12 mouse cellular contexts compared by ENCODE assay signal in genomic region chr4:105169826-105170810, GRCm38 (mm10). TPM values are rescaled to one million over a fixed set of nuclear protein-coding genes. Genes with fewer than 3 reads are reported as not detected.
DNase-seq lines count a peak whose midpoint lies in the region; ATAC-seq lines count a peak whose summit lies in the region.
"Had no signal": no experiment of that assay in that cellular context is flagged by ENCODE, and none has a peak within 500 bp of the region (broad histone marks: within the 10 kb centered on the region; RNA-seq: fewer than 3 reads in every experiment).

No protein-coding gene starts in this region.

- ATAC-seq in megakaryocyte, adult 5-6 weeks (ENCODE audit: poor library complexity, severe bottlenecking): no peak

- H3K27me3 ChIP-seq in megakaryocyte, embryonic 14.5 days (replicated peaks): no peaks in the 10 kb centered on the region
- H3K27me3 ChIP-seq in hindbrain, embryonic 10.5 days (ENCODE audit: insufficient read depth, poor library complexity, severe bottlenecking): no peaks in the 10 kb centered on the region
- H3K27me3 ChIP-seq: embryonic facial prominence, embryonic 12.5 days had no signal

- peaks cover 64% of the 10 kb centered on the region for H3K4me1 ChIP-seq in megakaryocyte, embryonic 14.5 days
- H3K4me1 ChIP-seq in hindbrain, embryonic 10.5 days (replicated peaks): peaks cover 56% of the 10 kb centered on the region

- 34% methylated on average over 16 of the region's 16 CpGs for WGBS in hindbrain, embryonic 10.5 days

- H3K9me3 ChIP-seq in megakaryocyte, embryonic 14.5 days: no peaks in the 10 kb centered on the region
- no peaks in the 10 kb centered on the region for H3K9me3 ChIP-seq in hindbrain, embryonic 10.5 days
- H3K9me3 ChIP-seq: embryonic facial prominence, embryonic 12.5 days had no signal

- peak overlapping the region; percentile 88 for H3K27ac ChIP-seq in hindbrain, embryonic 10.5 days
- H3K27ac ChIP-seq: embryonic facial prominence, embryonic 12.5 days had no signal

- H3K36me3 ChIP-seq in megakaryocyte, embryonic 14.5 days (replicated peaks; ENCODE audit: low read length): peaks cover 28% of the 10 kb centered on the region
- H3K36me3 ChIP-seq in hindbrain, embryonic 10.5 days: peaks cover 21% of the 10 kb centered on the region

- H3K4me3 ChIP-seq in megakaryocyte, embryonic 14.5 days (replicated peaks): peak overlapping the region; percentile 42
- peak overlapping the region; percentile 32 for H3K4me3 ChIP-seq in hindbrain, embryonic 10.5 days
- H3K4me3 ChIP-seq: embryonic facial prominence, embryonic 12.5 days had no signal

- DNase-seq in hindbrain, embryonic 10.5 days (ENCODE audit: low spot score): peak; percentile 30
- peak; percentile 51 to 72 for DNase-seq in kidney, postnatal 36 days
- DNase-seq in retina, postnatal 1 day: peak; percentile 40
- DNase-seq in heart, postnatal 4 days: no peak
- DNase-seq in frontal cortex, adult 2 months (ENCODE audit: extremely low spot score in 1 of 2, low spot score in 1 of 2): no peak
- DNase-seq in T-cell, adult 2 months (ENCODE audit: low spot score): no peak
- DNase-seq: lung, postnatal 14 days; right cerebral cortex, adult 18-20 months; thymus, postnatal 36 days had no signal

RNA-seq across cellular contexts. Expression of gene Plpp3, which starts 13.0 kb away (rescaled TPM):
- 4.2 and 6.9 TPM in 2 replicates for polyA plus RNA-seq in megakaryocyte, embryonic 14.5 days (2012; ENCODE audit: insufficient read depth, low replicate concordance)
- 0.29 and 0.48 TPM in 2 replicates for total RNA-seq in megakaryocyte, adult 5-6 weeks (2015)
- total RNA-seq in megakaryocyte, adult 5-6 weeks (2017): 0.29 and 0.37 TPM in 2 replicates
- polyA plus RNA-seq in hindbrain, embryonic 10.5 days (2016; fragmentation: Nextera tagmentation; extraction: Ambion mirVana): 63.4 and 63.8 TPM in 2 replicates
- 10 to 100 TPM; 46.0 to 47.7 TPM for total RNA-seq in heart, postnatal 4 days (2021)
- 200 and 237 TPM in 2 replicates for polyA plus RNA-seq in frontal cortex, adult 2 months (2012; rRNA removed)

Comparison
In these comparisons a context has a peak if more than half of its experiments do, and no peak if none do; other contexts are left out.
1. DNase-seq: peak in hindbrain, embryonic 10.5 days (single experiment), kidney, postnatal 36 days (2 of 2) and retina, postnatal 1 day (single experiment); none in heart, postnatal 4 days (single experiment), frontal cortex, adult 2 months (0 of 2) and T-cell, adult 2 months (single experiment).